Mouse (Mus musculus): ENCODE measurements at regions not wholly inside any gene's neighbourhood (a gene's known extent, or its start where the extent isn't known, plus 50 kb on each side); places are given as distances from the start of the nearest gene placed in this dataset.
"Not testable (repeated sequence)": the region's sequence is repeated elsewhere in the genome, so short reads cannot be mapped to it uniquely, and the experiment has no call there.

DNA sequence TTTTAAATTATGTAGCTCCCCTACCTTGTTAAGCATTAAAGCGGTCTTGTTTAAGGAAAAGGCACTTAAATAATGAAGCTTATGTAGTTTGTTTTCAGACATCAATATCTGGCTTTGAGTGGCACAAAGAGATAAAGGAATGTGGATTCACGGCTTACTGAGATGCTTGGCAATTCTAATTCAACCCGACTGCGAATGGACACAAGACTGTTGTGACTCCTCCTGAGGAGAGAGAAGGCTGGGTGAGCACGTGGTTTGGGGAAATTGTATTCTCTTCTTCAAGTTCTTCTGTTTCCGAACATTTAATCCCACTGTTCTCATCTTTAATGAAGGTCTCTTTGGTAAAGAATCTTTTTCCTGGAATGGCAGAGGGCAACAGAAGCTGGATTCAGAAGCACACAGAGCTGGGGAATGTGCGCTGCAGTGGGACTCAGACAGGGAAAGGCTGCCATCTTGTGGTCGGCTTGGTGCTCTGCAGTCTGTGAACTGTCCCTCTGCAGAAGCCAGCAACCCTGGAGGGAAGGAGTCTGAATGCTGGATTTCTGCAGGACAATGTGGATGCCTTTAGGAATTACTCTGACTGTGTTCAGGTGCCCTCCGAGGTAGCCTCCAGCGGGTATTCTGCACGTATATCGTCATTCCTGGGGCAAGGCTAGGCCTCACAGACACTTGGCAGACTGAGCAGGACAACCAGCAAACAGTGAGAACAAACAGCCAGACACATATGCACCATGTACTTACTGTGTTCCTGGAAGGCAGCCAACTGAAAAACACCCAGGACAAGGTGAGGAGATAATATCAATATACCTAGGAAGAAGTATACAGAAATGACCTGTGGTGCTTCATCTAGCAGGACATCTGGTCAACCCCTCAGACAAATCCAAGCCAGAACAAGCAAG is 54.0 kb upstream of the Pax1 start:
- peak; percentile 54 for DNase-seq (ENCODE audit: low read depth, low spot score)

GRCm38 (mm10) chr2:147306728-147307127 is 55.0 kb upstream of the Pax1 start:
- DNase-seq (ENCODE audit: low read depth, low spot score), result no peak

GRCm38 (mm10) chr2:147305262-147305661 is 56.5 kb upstream of the Pax1 start:
- DNase-seq (ENCODE audit: low read depth, low spot score), result no peak

GRCm38 (mm10) chr2:147300503-147300902 is 61.2 kb upstream of the Pax1 start:
- DNase-seq (ENCODE audit: low read depth, low spot score), result no peak

- no peak for DNase-seq (ENCODE audit: low read depth, low spot score)
These were observed 62.4 kb upstream of the Pax1 start for GRCm38 (mm10) chr2:147299359-147299758.

DNA sequence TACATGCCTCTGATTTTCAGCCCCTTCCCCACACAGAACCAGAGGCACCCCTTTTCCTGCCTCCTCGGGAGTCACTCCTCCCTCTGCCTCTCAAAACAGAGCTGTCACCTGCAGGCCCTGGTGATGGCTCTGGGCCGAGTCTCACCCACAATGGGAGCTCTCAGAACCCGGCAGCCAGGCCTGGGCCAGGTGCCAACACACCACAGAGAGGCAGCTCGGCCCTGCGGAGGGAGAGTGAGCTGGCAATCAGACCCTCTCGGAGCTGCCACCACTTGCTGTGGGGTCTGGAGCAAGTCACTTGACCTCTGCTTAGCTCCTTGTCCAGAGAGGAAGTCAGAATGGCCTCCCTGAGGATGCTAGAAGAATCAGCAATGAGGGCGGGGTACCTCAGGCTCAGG is 63.2 kb upstream of the Pax1 start:
- peak; percentile 70 for DNase-seq (ENCODE audit: low read depth, low spot score)

- DNase-seq (ENCODE audit: low read depth, low spot score), result no peak
These were observed 63.7 kb upstream of the Pax1 start for GRCm38 (mm10) chr2:147297876-147298498.

- not testable (repeated sequence) for DNase-seq (ENCODE audit: low read depth, low spot score)
These were observed 66.8 kb upstream of the Pax1 start for GRCm38 (mm10) chr2:147294926-147295325.

GRCm38 (mm10) chr2:147293294-147293688 is 68.4 kb upstream of the Pax1 start:
- DNase-seq (ENCODE audit: low read depth, low spot score), result no peak

DNA sequence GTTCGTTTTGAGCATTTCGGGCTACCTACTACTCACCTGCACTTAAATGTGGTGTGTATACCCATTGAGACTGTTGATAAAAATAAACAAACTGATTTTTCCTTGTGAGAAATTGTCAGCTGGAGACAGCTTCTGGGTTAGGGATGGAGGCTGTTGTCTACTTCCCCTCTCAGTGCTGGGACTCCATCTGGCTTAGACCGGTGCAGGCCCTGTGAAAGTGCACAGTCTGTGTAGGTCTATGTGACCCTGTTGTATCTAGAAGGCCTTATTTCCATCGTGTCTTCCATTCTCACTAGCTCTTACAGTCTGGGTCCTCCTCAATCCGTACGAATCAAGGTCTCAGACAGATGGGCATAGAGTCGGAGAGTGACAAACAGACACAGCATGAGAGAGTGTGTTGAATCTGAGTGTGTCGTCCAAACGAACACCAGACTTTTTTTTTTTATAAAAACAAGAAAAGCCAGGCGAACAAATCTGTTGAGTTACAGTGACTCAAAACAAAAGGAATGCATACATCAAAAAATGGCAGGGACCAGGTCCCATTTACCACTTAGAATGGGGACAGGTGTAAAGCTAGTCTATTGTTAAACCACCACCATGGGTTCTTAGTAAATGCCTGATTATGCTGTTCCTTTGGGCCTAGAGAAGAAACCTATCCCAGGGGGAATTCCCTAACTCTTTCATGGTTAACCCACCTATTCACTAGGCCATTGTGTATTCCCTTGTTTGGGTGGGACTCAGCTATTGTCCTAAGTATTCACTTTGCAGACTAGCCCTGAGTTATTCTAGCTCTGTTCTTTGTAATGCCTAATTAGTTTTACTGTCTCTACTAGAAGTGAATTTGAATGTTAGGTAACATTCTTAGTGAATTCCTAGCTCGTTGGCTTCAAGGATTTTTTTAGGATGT is 69.1 kb upstream of the Pax1 start:
- DNase-seq (ENCODE audit: low read depth, low spot score), result no peak

DNA sequence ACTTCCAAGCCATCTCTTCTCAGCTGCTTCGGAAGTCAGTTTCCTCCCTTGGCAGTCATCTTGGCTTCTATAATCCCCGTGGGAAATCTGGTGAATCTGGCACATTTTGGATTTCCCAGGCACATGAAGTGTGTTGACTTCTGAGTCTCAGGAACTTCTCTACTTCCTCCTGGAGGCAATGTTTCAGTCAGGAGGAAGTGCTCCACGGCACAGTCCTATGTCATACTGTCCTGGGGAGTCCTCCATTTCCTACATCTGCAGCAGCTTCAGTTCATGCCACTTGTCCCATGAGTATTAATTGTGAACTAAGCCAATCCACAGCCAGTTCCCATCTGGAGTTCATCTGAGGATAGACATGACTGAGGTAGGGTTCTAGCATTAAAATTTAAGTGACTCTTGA is 78.3 kb upstream of the Pax1 start:
- DNase-seq (ENCODE audit: low read depth, low spot score), result no peak

DNA sequence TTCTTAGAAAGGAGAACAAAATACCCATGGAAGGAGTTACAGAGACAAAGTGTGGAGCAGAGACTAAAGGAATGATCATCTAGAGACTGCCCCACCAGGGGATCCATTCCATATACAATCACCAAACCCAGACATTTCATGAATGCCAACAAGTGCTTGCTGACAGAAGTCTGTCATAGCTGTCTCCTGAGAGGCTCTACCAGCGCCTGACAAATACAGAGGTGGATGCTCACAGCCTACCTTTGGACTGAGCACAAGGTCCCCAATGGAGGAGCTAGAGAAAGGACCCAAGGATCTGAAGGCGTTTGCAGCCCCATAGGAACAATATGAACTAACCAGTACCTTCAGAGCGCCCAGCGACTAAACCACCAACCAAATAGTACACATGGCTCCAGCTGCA is 83.6 kb upstream of the Nkx2-2 start:
- DNase-seq (ENCODE audit: low read depth, low spot score), result no peak

DNA sequence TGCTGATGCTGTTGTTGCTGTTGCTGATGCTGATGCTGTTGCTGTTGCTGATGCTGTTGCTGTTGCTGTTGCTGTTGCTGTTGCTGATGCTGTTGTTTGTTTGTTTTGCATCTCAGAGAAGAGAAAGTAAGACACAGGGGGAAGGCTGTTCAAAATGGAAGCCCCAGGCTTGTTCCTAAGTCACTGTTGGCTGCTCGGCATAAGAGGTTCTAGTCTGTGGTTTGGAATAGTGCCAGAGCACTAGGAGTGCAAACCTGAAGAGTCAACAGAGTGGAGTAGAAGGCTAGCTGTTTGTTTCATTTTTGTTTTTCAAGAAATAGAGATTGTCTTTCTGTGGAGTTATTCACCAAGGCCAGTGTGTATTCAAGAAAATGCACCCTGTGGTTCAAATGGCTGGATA is 75.1 kb upstream of the Nkx2-2 start:
- no peak for DNase-seq (ENCODE audit: low read depth, low spot score)

DNA sequence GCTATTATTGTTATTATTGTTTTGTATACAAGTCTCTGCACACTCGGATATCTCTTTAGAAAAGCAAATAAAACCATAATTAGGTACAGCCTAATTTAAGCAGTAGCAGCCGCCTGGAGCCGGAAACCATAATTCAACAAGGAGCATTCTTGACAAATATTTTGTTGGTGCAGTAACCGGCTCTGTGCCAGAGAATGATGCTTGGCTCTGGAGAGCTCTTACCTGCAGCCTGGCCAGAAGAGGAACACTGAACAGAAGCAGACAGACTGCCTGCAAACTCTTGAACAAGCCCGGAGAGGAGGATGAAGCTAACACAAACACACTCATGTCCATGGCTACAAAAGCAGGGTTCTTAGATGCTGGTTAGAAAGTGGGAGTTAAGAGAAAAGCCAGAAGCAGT is 73.9 kb upstream of the Nkx2-2 start:
- DNase-seq (ENCODE audit: low read depth, low spot score), result no peak

GRCm38 (mm10) chr2:147267257-147267656 is 73.2 kb upstream of the Nkx2-2 start:
- DNase-seq (ENCODE audit: low read depth, low spot score), result no peak

DNA sequence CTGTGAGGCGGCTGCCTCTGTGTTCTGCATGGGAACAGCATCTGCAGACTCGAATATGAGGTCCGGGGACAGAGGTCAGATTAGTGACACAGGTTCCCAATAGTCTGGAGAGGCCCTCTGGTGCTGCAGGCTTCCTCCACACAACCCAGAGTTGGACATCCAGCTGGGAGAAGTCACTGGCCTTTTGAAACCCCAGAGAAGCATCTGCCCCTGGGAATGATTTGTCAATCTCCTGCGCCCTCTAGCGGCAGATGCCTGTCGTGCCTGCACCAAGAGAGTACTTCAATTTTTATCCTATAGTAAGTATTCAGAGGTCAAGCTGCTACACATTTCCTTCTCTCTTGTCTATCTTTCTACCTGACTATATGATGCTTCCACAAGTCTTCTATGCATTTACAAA is 62.7 kb upstream of the Nkx2-2 start:
- DNase-seq (ENCODE audit: low read depth, low spot score), result no peak

GRCm38 (mm10) chr2:147254944-147255343 is 60.9 kb upstream of the Nkx2-2 start:
- DNase-seq (ENCODE audit: low read depth, low spot score), result no peak

DNA sequence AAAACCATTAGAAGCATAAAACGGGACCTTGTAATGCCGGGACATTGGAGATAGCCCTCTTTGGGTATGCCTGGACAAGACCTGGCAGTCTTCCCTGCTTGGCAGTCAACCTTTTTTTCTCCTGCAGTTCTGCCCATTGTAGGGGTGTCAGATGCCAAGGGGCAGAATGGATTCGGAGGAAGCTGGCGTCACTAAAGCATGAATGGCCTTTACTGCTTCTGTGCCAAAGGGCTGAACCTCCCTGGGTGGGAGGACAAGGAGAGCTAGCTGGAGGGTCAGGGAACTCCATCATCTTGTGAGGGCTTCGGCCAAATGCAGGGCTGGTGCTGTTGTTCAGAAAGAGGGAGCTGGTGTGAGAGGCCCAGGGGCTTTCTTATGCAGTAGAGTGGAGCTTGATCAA is 60.1 kb upstream of the Nkx2-2 start:
- DNase-seq (ENCODE audit: low read depth, low spot score), result no peak

DNA sequence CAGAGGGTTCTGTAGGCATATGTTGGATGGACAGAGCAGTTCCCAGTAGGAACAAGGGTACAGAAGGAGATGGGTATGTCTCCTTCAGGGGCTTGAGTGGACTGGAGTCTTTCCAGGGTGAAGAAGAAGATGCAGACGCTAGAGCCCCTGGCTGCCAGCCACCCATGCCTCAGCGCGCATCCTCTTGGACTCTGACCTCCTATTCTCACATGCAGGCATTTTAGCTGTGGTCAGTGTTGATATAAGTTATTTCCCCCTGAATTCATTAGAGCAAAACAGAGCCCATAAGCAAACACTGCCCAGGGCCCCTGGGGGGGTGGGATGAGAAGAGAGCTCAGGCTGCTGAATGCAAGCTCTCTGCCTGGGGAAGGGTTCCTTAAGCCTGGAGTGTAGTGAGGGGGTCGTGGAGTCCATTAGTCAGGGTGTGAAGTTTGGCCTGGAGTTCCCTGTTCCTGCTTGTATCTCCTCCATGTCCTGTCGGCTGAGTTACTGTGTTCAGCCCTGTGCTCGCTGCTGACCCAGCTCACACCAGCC is 54.0 kb upstream of the Nkx2-2 start:
- DNase-seq (ENCODE audit: low read depth, low spot score), result no peak

- no peak for DNase-seq (ENCODE audit: low read depth, low spot score)
These were observed 53.2 kb upstream of the Nkx2-2 start for GRCm38 (mm10) chr2:147247238-147247637.

- no peak for DNase-seq (ENCODE audit: low read depth, low spot score)
These were observed 50.4 kb upstream of the Nkx2-2 start for GRCm38 (mm10) chr2:147244406-147244805.
